Mouse (Mus musculus) ES-E14 (cell line): ENCODE measurements at regions not wholly inside any gene's neighbourhood (a gene's known extent, or its start where the extent isn't known, plus 50 kb on each side); places are given as distances from the start of the nearest gene placed in this dataset.
A peak's percentile ranks its signal among the peaks of the same experiment; 100 is the strongest.

Experiments used
- DNase-seq: peaks from one replicate; pipeline ENCODE4 v3.0.0-alpha.2; 2013; ENCODE audit warnings: low read depth, low spot score
- H3K27ac ChIP-seq: 2 replicates; pipeline ENCODE4 v1.5.1; 2012; ENCODE audit warnings: low read depth, mild to moderate bottlenecking, low read length, moderate library complexity, mixed read lengths; ENCODE audit not compliant: poor library complexity, insufficient read depth, severe bottlenecking
- H3K36me3 ChIP-seq: 2 replicates; pipeline ENCODE4 v1.6.1; 2012; ENCODE audit warnings: mild to moderate bottlenecking, low read length, moderate library complexity, mixed read lengths; ENCODE audit not compliant: control insufficient read depth, poor library complexity, insufficient read depth, severe bottlenecking
- H3K4me1 ChIP-seq, 2 experiments: fragments of 150-350 bp in 1 of 2; sonication (generic) in 1 of 2; 2 replicates each; pipeline ENCODE4 v1.6.1; 2012; ENCODE audit warnings: low read length in 2 of 2, mild to moderate bottlenecking in 1 of 2, mixed read lengths in 1 of 2; ENCODE audit not compliant: control insufficient read depth in 2 of 2, insufficient read depth in 2 of 2, poor library complexity in 1 of 2
- H3K4me3 ChIP-seq, 2 experiments: fragments of 150-350 bp in 1 of 2; sonication (generic) in 1 of 2; 2 replicates each; pipeline ENCODE4 v1.5.1; 2012; ENCODE audit warnings: low read length in 2 of 2, low read depth in 1 of 2, mild to moderate bottlenecking in 1 of 2, mixed read lengths in 1 of 2; ENCODE audit not compliant: insufficient read depth in 1 of 2, poor library complexity in 1 of 2, severe bottlenecking in 1 of 2
- H3K9ac ChIP-seq: 2 replicates; pipeline ENCODE4 v1.6.1; 2012; ENCODE audit warnings: low read depth, mild to moderate bottlenecking, low read length, mixed read lengths; ENCODE audit not compliant: poor library complexity, insufficient read depth, severe bottlenecking
- H3K9me3 ChIP-seq: fragments of 150-350 bp; sonication (generic); 2 replicates; pipeline ENCODE4 v1.6.1; 2012; ENCODE audit warnings: low read depth, mild to moderate bottlenecking, low read length; ENCODE audit not compliant: control insufficient read depth, insufficient read depth
- CHD2 ChIP-seq: IDR thresholded peaks from 2 replicates; pipeline ENCODE4 v1.6.1; 2014; ENCODE audit warnings: mild to moderate bottlenecking, low read depth, low read length, inconsistent platforms
- HCFC1 ChIP-seq: IDR thresholded peaks from 2 replicates; pipeline ENCODE4 v1.6.1; 2012; ENCODE audit warnings: low read length, inconsistent platforms, borderline replicate concordance; ENCODE audit not compliant: insufficient read depth
- MAFK ChIP-seq: IDR thresholded peaks from 2 replicates; pipeline ENCODE4 v1.6.1; 2014; ENCODE audit warnings: mild to moderate bottlenecking, low read depth, low read length, inconsistent platforms; ENCODE audit not compliant: insufficient read depth
- ZC3H11A ChIP-seq: IDR thresholded peaks from 2 replicates; pipeline ENCODE4 v1.6.1; 2012; ENCODE audit warnings: low read depth, mild to moderate bottlenecking, inconsistent platforms, low read length, borderline replicate concordance
- ZNF384 ChIP-seq: IDR thresholded peaks from 2 replicates; pipeline ENCODE4 v1.6.1; 2012; ENCODE audit warnings: low read depth, low read length, inconsistent platforms
- in situ Hi-C, 2 experiments: fragments of 600-800 bp; cut with MboI; formaldehyde crosslinking; loops; one replicate each; pipeline ENCODE4 v1.15.1; 2025; ENCODE audit warnings: low sequenced_read_pairs in 2 of 2, inconsistent platforms in 1 of 2; ENCODE audit not compliant: unreplicated experiment in 2 of 2

GRCm38 (mm10) chr3:52601011-52601745 lies 333.0 kb downstream of the Foxo1 start:
- Histone ChIP-seq H3K27ac (no peak overlapping the region), H3K9ac (no peak overlapping the region), H3K4me3 (peak overlapping the region in 1 of 2 experiments; percentile 41; a peak in 2 of 4 replicates), H3K36me3 (no peaks in the 10 kb centered on the region), H3K9me3 (no peaks in the 10 kb centered on the region), H3K4me1 (peaks cover 0 to 2% of the 10 kb centered on the region in 2 experiments; a peak in 1 of 4 replicates)
- in situ Hi-C loops = no loop called here
- DNase-seq = no peak
- TF ChIP-seq ZNF384 = no peak

- no peak overlapping the region for H3K9ac ChIP-seq
- no peak for DNase-seq
- H3K9me3 ChIP-seq = no peaks in the 10 kb centered on the region
- no peak overlapping the region for H3K27ac ChIP-seq
- peak overlapping the region in 1 of 2 experiments; percentile 41; a peak in 2 of 4 replicates for H3K4me3 ChIP-seq
- H3K36me3 ChIP-seq = no peaks in the 10 kb centered on the region
- H3K4me1 ChIP-seq = peaks cover 0 to 2% of the 10 kb centered on the region in 2 experiments; a peak in 1 of 4 replicates
- in situ Hi-C loops = no loop called here
- TF ChIP-seq MAFK (no peak), HCFC1 (no peak), CHD2 (no peak), ZC3H11A (no peak), ZNF384 (no peak)
These were observed 332.4 kb downstream of the Foxo1 start for GRCm38 (mm10) chr3:52600581-52600980.

GRCm38 (mm10) chr3:52600146-52600545 lies 332.0 kb downstream of the Foxo1 start:
- Histone ChIP-seq H3K4me3 (no peak overlapping the region), H3K36me3 (no peaks in the 10 kb centered on the region), H3K4me1 (no peaks in the 10 kb centered on the region), H3K27ac (no peak overlapping the region), H3K9me3 (no peaks in the 10 kb centered on the region), H3K9ac (no peak overlapping the region)
- TF ChIP-seq MAFK = no peak
- no peak for TF ChIP-seq ZNF384
- no peak for TF ChIP-seq HCFC1
- no peak for TF ChIP-seq CHD2
- TF ChIP-seq ZC3H11A = no peak
- in situ Hi-C loops = no loop called here
- no peak for DNase-seq

- no peak for DNase-seq
- Histone ChIP-seq H3K4me1 (no peaks in the 10 kb centered on the region), H3K9ac (no peak overlapping the region), H3K36me3 (no peaks in the 10 kb centered on the region), H3K9me3 (no peaks in the 10 kb centered on the region), H3K27ac (no peak overlapping the region), H3K4me3 (no peak overlapping the region)
- TF ChIP-seq ZNF384 = no peak
- TF ChIP-seq HCFC1 = no peak
- no peak for TF ChIP-seq CHD2
- no peak for TF ChIP-seq ZC3H11A
- no peak for TF ChIP-seq MAFK
- in situ Hi-C loops = no loop called here
These were observed 318.3 kb downstream of the Foxo1 start for GRCm38 (mm10) chr3:52586418-52586817.

GRCm38 (mm10) chr3:52579917-52580316 lies 311.8 kb downstream of the Foxo1 start:
- Histone ChIP-seq H3K4me1 (no peaks in the 10 kb centered on the region), H3K27ac (no peak overlapping the region), H3K9me3 (no peaks in the 10 kb centered on the region), H3K4me3 (no peak overlapping the region), H3K36me3 (no peaks in the 10 kb centered on the region), H3K9ac (no peak overlapping the region)
- no peak for DNase-seq
- in situ Hi-C loops = no loop called here
- TF ChIP-seq MAFK = no peak
- TF ChIP-seq HCFC1 = no peak
- no peak for TF ChIP-seq CHD2
- no peak for TF ChIP-seq ZNF384
- TF ChIP-seq ZC3H11A = no peak
